Mouse (Mus musculus) spleen, postnatal 36 days (tissue): ENCODE data around the gene Tmem186.

Source experiments
- DNase-seq, 2 experiments: peaks; one replicate each; pipeline ENCODE4 v3.0.0; 2022; ENCODE audit warnings: low spot score in 2 of 2, mixed read lengths in 1 of 2

The Tmem186 gene

DNA sequence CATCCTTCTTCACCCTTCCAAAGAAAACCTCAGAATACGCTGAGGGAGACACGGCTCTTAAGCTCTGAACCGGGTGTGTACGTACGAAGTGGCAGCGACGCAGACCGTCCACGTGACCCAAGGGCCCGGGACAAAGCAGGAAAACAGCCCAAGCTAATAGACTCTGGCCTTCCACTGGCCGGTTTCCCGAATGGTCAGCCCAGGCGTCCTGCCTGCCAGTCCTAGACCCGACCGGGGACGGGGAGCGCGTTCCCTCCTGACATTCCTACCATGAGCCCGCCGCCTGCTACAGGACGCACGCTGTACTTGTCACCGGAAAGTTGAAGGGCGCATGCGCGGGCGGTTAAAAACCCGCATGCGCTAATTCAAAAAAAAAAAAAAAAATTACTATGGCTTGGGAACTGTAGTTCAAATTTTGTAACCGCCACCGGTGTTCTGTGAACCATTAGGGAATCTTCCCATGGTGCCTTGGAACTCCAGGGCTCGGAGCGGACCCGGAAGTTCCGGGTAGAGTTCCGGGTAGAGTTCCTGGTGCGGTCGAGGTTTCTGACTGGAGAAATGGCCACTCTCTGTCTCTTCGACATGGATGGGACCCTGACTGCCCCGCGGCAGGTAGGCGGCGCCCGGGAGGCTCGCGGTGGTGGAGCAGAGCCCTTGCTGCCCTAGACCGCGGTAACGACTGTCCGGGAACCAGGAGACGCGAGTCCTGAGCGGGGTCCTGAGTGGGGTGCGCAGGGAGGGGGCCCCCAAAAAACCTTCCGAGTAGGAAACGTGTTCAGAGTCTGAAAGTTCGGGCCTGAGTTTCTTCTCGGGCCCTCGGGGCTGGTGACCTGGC, at the start of gene Tmem186, which contains the start of gene Pmm2:
Tmem186 (minus strand) TSS at position 496 of the 835 bp plus-strand sequence.
Pmm2 (plus strand) TSS at position 458 of the 835 bp plus-strand sequence.
- peak; percentile 72 to 75 for DNase-seq

GRCm38 (mm10) chr16:8686871-8687535, 49.5 kb upstream of the Tmem186 start:
- peak; percentile 72 to 84 for DNase-seq

DNA sequence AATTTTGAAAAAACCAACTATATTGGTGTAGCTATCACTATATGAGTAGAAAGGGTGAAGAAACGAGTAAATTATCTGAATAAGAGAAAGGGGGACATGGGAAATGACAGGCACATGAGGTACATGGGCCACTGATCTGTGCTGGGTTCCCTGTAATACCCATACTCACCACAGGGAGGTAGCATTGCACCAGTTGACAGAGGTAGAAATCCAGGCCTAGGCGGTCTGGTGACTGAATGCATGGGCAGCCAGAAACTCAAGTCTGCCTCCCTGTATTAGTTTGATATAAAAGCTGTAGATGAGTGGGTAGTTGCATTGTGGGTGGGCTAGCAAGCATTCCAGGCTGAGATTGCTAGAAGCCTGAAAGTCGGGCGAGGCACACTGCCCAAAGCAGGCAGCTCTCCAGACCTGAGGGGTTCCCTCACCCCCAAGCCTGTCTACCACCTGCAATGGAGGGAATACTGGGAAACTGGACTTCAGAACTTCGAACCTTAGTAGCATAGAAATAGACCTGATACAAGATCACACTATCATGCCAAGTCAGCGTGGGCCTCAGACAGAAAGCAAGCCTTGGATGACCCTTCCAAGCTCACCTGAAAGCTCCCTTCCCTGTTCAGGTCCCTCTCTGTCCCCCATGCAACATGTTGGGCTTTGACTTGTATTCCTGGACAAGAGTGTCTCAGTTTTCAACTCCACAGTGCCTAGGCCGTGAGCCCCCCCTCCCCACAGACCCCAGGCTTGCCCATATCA, 48.8 kb upstream of the Tmem186 start:
- DNase-seq = peak; percentile 67 to 77

DNA sequence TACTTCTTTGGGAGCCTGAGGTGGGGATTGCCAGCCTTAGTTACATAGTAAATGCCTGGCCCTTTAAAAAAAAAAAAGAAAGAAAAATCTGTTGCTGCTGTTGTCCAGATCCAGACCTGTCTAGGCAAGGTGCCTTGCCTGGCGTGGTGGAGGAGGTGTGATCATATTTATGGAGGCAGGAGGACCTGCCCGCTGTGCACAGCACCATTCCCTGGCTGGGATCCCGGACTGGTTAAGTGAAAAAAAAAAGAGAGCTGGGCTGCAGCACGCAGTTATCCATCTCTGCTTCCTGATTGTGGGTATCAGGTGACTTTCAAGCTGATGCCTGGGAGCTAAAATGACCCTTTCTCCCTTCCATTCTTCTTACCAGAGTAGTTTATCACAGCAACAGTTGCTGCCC, 47.6 kb upstream of the Tmem186 start:
- DNase-seq = no peak

- DNase-seq = no peak
These were observed 43.0 kb upstream of the Tmem186 start, which contains the start of gene Gm5767 for GRCm38 (mm10) chr16:8680470-8680869. Gene Gm5767, plus strand, starts transcription at chr16:8680770.

- DNase-seq = no peak
These were observed 42.3 kb upstream of the Tmem186 start for GRCm38 (mm10) chr16:8679780-8680179.

DNA sequence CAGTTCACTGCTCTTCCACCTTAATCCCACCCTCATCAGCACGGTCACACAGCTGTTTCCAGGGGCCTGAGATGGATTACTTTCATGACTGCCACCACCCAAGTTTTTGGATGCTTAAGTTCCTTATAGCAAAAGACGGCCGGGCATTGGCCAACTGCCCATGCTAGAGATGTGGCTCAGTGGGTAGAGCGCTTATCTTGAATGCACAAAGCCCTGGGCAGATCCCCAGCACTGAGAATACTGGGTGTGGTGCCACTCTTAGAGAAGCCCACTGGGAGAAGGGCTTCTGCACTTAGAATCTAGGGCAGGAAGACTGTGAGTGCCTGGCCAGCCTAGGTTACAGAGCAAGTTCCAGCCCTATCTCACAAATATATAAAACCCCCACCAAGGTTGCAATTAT, 41.2 kb upstream of the Tmem186 start:
- peak; percentile 54 to 70 for DNase-seq

- DNase-seq = peak; percentile 33 to 66
These were observed 40.5 kb upstream of the Tmem186 start for GRCm38 (mm10) chr16:8678035-8678434.

DNA sequence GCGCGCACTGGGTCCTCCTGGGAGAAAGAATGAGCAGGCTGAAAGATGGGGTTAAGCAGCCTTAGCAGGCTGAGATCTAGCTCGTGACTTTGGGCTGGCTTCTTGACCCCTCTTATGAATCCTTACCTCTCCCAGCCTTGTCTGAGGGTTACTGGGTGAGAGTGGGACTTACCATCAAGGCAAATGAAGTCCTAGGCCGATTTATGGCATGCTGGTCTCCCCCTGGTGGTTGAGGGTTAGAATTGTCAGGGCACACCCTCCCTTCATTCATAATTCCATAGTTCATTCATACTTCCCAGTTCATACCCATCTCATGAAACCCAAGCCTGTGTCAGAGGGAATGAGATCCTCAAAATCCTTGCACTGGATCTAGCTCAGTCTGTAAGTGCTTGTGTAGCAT, 39.3 kb upstream of the Tmem186 start:
- DNase-seq = peak; percentile 54 to 69

- DNase-seq = peak; percentile 23 to 54
These were observed 38.7 kb upstream of the Tmem186 start for GRCm38 (mm10) chr16:8676228-8676627.

DNA sequence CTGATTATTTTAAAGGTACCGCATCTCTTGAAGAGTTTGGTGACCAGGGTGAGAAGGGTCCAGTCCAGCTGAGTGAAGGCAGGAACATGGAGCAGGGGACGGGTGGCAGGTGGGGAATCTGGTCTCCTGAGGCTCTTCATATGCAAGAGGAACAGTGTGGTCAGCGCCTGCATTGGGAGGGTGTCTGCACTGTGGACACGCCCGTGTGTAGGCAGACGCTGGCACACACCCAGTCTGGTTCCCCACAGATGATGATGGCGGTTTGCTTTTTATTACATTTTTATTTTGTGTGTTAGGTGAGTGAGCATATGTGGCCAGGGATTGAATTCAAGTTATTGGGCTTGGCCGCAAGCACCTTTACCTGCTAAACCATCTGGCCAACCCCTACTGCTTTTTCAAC, 38.0 kb upstream of the Tmem186 start:
- peak; percentile 34 to 48 for DNase-seq

DNA sequence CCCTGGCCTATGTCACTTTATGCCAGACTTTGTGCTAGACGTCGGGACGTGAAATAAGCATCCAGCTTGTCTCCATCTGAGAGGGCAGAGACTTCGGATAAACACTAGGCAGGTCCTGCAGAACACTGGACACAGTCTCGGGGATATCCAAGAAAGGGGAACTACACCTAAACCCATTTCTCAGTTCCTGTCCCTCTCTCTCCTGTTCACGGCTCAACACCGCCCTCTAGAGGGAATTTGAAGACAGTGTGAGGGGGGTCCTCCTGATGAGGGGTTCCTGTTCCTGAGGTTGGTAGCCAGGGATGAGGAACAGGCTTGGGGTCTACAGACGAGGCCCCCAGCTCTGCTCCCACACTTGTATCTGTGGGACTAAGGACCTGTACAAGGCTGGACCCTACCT, 36.7 kb upstream of the Tmem186 start:
- peak; percentile 72 to 79 for DNase-seq

DNA sequence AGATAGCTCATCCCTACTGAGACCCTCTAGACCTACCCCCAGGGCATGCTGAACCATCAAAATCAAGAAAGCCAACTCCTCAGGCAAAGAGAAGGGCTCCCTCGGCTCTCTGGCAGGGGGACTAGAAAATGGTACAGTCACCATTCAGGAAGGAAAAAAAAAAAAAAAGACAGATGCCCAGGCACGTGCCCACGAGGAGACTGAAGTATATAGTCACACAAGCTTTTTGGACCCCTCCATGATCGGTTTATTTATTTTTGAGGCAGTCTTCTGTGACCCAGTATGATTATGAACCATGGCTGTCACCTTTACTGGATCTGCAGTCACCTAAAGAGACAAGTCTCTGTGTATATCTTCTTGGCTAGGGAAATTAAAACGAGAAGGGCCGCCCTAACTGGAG, 35.8 kb upstream of the Tmem186 start:
- no peak for DNase-seq

- DNase-seq = no peak
These were observed 35.3 kb upstream of the Tmem186 start for GRCm38 (mm10) chr16:8672811-8673210.

DNA sequence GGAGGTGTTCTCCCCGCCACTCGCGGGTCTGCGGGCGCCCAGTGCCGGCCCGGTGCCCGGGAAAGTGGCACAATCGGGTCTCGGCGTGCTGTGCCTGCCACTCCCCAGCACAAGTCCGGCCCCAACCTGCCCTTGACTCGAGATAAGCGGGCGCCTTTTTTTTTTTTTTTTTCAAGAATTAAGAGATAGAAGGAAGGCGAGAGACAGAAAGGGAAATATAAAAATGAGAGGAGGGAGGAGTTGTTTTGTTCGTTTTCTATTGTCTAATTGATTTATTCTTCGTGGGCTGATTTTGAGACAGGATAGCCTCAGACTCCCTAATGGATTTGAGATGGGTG, 34.8 kb upstream of the Tmem186 start:
- no peak for DNase-seq

DNA sequence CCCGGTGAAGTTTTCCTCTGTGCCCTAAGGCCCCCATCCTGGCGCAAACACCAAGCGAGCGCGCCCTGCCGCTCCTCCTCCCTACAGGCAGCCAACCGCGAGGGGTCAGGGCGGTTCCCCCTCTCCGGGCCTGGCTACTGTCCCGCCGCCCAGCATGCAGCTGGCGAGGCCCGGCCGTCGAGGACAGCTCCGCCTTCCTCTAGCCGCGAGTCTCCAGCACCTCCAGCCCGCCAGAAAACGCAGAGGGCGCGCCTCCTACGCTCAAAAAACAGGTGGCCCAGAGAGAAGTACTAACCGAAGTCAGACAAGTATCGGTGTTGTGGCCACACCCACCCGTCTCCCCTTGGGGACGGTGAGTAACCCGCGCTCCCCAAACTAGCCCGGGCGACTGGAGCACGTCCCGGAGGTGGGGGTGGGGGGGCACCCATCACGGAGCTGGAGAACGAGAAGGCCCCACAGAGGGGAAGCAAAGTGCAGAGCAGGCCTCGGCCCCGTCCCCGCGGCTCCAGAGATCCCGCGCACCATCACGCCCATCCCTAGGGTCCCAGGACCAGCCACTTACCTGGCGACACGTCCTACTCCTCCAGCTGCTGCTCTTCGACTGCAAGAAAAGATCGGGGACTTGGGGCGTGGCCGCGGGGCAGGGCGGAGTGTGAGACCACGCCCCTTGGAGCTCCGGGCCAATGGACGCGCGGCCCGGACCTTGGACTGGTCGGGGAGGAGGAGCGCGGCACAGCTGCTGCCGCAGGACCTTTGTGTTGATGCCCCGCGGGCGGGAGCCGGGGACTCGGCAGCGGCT, 34.2 kb upstream of the Tmem186 start, which contains the start of gene Carhsp1:
Carhsp1 (minus strand) TSS at position 605 of the 799 bp plus-strand sequence.
- peak; percentile 97 for DNase-seq

GRCm38 (mm10) chr16:8670041-8671035, 32.8 kb upstream of the Tmem186 start:
- no peak for DNase-seq

- no peak for DNase-seq
These were observed 31.9 kb upstream of the Tmem186 start for GRCm38 (mm10) chr16:8669432-8669831.

GRCm38 (mm10) chr16:8668386-8668785, 30.9 kb upstream of the Tmem186 start:
- no peak for DNase-seq

- no peak for DNase-seq
These were observed 30.3 kb upstream of the Tmem186 start for GRCm38 (mm10) chr16:8667814-8668213.
